Mouse (Mus musculus) midbrain, postnatal 0 days (tissue): ENCODE results near the gene Spp2. TPM values are rescaled to one million over a fixed set of nuclear protein-coding genes. Genes with fewer than 3 reads are reported as not detected.
"Not testable (repeated sequence)": the region's sequence is repeated elsewhere in the genome, so short reads cannot be mapped to it uniquely, and the experiment has no call there.

Experiments
- ATAC-seq: fragments of 200-750 bp; cut with Nextera tagmentation; 2 replicates; pipeline ENCODE4 v1.8.0; 2017; ENCODE audit warnings: moderate number of reproducible peaks, mild to moderate bottlenecking, moderate TSS enrichment, moderate library complexity; ENCODE audit not compliant: low FRiP score
- DNase-seq: peaks from one replicate; pipeline ENCODE4 v3.0.0-alpha.2; 2015; ENCODE audit warnings: low spot score
- H3K27ac ChIP-seq: fragments of 300-500 bp; sonication (generic); 2 replicates; pipeline ENCODE4 v1.5.1; 2014; ENCODE audit warnings: low read depth, mild to moderate bottlenecking, low read length, mixed read lengths
- H3K27me3 ChIP-seq: fragments of 300-500 bp; sonication (generic); 2 replicates; pipeline ENCODE4 v1.6.1; 2014; ENCODE audit warnings: low read length, control low read depth, mixed read lengths; ENCODE audit not compliant: insufficient read depth
- H3K36me3 ChIP-seq: fragments of 300-500 bp; sonication (generic); 2 replicates; pipeline ENCODE4 v1.6.1; 2014; ENCODE audit warnings: low read length, control low read depth, mixed read lengths; ENCODE audit not compliant: insufficient read depth
- H3K4me1 ChIP-seq: fragments of 300-500 bp; sonication (generic); 2 replicates; pipeline ENCODE4 v1.6.1; 2014; ENCODE audit warnings: mild to moderate bottlenecking, control low read depth, antibody characterized with exemption, low read length, mixed read lengths; ENCODE audit not compliant: insufficient read depth
- H3K4me2 ChIP-seq: fragments of 300-500 bp; sonication (generic); 2 replicates; pipeline ENCODE4 v1.6.1; 2014; ENCODE audit warnings: low read depth, mild to moderate bottlenecking, low read length, mixed read lengths; ENCODE audit not compliant: poor library complexity, severe bottlenecking
- H3K4me3 ChIP-seq: fragments of 300-500 bp; sonication (generic); 2 replicates; pipeline ENCODE4 v1.5.1; 2014; ENCODE audit warnings: low read depth, mild to moderate bottlenecking, low read length, moderate library complexity
- H3K9ac ChIP-seq: fragments of 300-500 bp; sonication (generic); replicated peaks from 2 replicates; pipeline ENCODE4 v1.6.1; 2014; ENCODE audit warnings: mild to moderate bottlenecking, low read length, moderate library complexity, mixed read lengths; ENCODE audit not compliant: poor library complexity, severe bottlenecking
- H3K9me3 ChIP-seq: fragments of 300-500 bp; sonication (generic); 2 replicates; pipeline ENCODE4 v1.6.1; 2016; ENCODE audit warnings: low read length, control low read depth
- CTCF ChIP-seq: IDR thresholded peaks from 2 replicates; pipeline ENCODE4 v1.5.1; 2016; ENCODE audit warnings: antibody characterized with exemption, mild to moderate bottlenecking
- WGBS: fragments of 180-500 bp; shearing (Covaris S2); extraction: QIAGEN DNeasy Blood & Tissue Kit; methylation state at CpG from one replicate; pipeline ENCODE4 v1.1.7; 2014; 5-methylcytosine and 5-hydroxymethylcytosine counted together
- polyA plus RNA-seq: library from polyadenylated mRNA; unstranded; fragments of >200 nt; fragmentation: Nextera tagmentation; extraction: Ambion mirVana; gene quantifications from 2 replicates; pipeline ENCODE4 v1.2.1, GENCODE M21; 2015
- total RNA-seq: library from RNA; depleted of rRNA; stranded (reverse); fragments of >200 nt; gene quantifications from 2 replicates; pipeline ENCODE4 v1.2.3, GENCODE M21; 2014

The Spp2 gene
- total and polyA plus RNA-seq, 2 experiments from 2014 or later = 2.4 to 2.8 TPM

DNA sequence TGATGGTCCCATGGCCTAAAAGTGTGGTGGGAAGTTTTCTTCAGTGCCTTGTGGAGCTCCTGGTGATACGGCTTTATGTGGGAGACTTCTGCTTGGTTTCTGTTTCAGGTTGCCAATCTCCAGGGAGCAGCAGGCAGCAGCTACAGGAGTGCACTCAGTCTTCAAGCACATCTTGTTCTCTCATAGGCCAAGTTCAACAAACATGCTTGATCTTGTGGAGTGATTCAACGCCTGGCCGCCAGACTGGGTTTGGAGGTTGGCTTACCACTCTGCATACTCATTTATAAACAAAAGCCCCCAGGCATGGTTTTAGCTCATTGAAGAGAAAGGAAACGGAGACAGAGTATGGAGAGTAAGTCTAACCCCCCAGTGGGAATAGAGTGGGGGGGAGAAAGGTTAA is 36.6 kb downstream of the Spp2 start:
- no peaks in the 10 kb centered on the region for H3K27me3 ChIP-seq
- no peak for DNase-seq
- no peaks in the 10 kb centered on the region for H3K4me1 ChIP-seq
- no peak overlapping the region for H3K27ac ChIP-seq
- WGBS = 60% methylated on average over 4 of the region's 4 CpGs
- no peak for ATAC-seq
- H3K4me3 ChIP-seq = no peak overlapping the region
- no peak for TF ChIP-seq CTCF
- H3K36me3 ChIP-seq = no peaks in the 10 kb centered on the region
- no peak overlapping the region for H3K4me2 ChIP-seq
- no peak overlapping the region for H3K9ac ChIP-seq
- no peaks in the 10 kb centered on the region for H3K9me3 ChIP-seq

GRCm38 (mm10) chr1:88445400-88445799 is 38.6 kb downstream of the Spp2 start:
- Histone ChIP-seq H3K9ac (no peak overlapping the region), H3K9me3 (no peaks in the 10 kb centered on the region), H3K4me1 (no peaks in the 10 kb centered on the region), H3K4me2 (no peak overlapping the region), H3K4me3 (no peak overlapping the region), H3K36me3 (no peaks in the 10 kb centered on the region), H3K27ac (no peak overlapping the region), H3K27me3 (no peaks in the 10 kb centered on the region)
- 73% methylated on average over 4 of the region's 4 CpGs for WGBS
- DNase-seq = peak; percentile 41
- peak; percentile 60 for TF ChIP-seq CTCF
- ATAC-seq = no peak

DNA sequence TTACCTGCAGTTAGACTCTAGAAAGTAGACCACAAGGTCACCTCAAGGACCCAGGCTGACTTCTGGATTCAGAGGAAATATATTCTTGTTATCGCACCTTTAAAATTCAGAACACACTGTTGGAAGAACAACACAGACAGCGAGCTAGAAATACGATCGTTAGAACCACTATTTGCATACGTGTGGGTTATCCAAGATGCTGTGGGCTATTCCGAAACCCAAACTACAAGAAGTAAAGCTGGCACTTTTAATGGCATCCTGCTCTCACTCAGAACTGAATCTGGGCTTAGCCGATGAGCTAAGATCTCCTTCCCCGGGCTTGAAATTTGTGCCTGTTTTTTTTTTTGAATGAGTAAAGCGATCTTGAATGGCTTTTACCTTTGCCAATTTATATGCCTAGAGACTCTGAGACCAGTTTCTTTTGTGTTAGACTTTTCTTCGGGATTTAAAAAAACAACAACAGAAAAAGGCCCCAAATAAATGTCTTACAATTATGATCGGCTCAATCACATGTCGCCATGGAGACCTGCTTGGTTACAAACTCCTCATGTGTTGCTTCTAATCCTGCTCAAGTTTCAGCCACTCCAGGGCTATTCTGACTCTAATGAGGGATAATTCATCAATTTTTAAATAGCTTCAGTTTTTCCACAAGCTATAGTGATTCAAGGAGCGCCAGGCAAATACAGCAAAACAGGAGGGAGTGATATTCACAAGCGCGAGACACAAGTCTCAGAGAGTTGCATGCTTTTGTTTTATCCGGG is 39.7 kb downstream of the Spp2 start:
- no peak overlapping the region for H3K27ac ChIP-seq

GRCm38 (mm10) chr1:88447483-88447882 is 40.7 kb downstream of the Spp2 start:
- no peak overlapping the region for H3K9ac ChIP-seq
- no peak overlapping the region for H3K4me3 ChIP-seq
- no peak for DNase-seq
- ATAC-seq = no peak
- H3K27ac ChIP-seq = no peak overlapping the region
- TF ChIP-seq CTCF = no peak
- H3K4me1 ChIP-seq = no peaks in the 10 kb centered on the region
- 16% methylated on average over 6 of the region's 6 CpGs for WGBS
- no peaks in the 10 kb centered on the region for H3K36me3 ChIP-seq
- no peaks in the 10 kb centered on the region for H3K27me3 ChIP-seq
- H3K4me2 ChIP-seq = no peak overlapping the region
- H3K9me3 ChIP-seq = no peaks in the 10 kb centered on the region

More for the DNA sequence above, 39.7 kb downstream of the Spp2 start:
- Histone ChIP-seq H3K4me3 (no peak overlapping the region), H3K4me2 (no peak overlapping the region), H3K36me3 (no peaks in the 10 kb centered on the region), H3K4me1 (no peaks in the 10 kb centered on the region), H3K9ac (no peak overlapping the region), H3K9me3 (no peaks in the 10 kb centered on the region), H3K27me3 (no peaks in the 10 kb centered on the region)
- no peak for TF ChIP-seq CTCF
- WGBS = 22% methylated on average over 16 of the region's 16 CpGs
- ATAC-seq = no peak
- DNase-seq = no peak

- not testable (repeated sequence) for DNase-seq, H3K4me2 ChIP-seq, H3K4me1 ChIP-seq, H3K36me3 ChIP-seq, H3K9ac ChIP-seq, H3K27ac ChIP-seq, ATAC-seq, H3K4me3 ChIP-seq, H3K27me3 ChIP-seq, H3K9me3 ChIP-seq
- 90% methylated on average over 3 of the region's 3 CpGs for WGBS
Measured at GRCm38 (mm10) chr1:88448094-88448493, 41.3 kb downstream of the Spp2 start.

GRCm38 (mm10) chr1:88449741-88450140 is 43.0 kb downstream of the Spp2 start:
- no peak overlapping the region for H3K4me2 ChIP-seq
- no peaks in the 10 kb centered on the region for H3K4me1 ChIP-seq
- no peak overlapping the region for H3K4me3 ChIP-seq
- no peak overlapping the region for H3K27ac ChIP-seq
- H3K9me3 ChIP-seq = no peaks in the 10 kb centered on the region
- no peak for TF ChIP-seq CTCF
- no peak overlapping the region for H3K9ac ChIP-seq
- 88% methylated on average over 2 of the region's 2 CpGs for WGBS
- DNase-seq (no peak), ATAC-seq (no peak)
- no peaks in the 10 kb centered on the region for H3K27me3 ChIP-seq
- H3K36me3 ChIP-seq = no peaks in the 10 kb centered on the region
